15 mouse cellular contexts compared by ENCODE assay signal in the genomic region with DNA sequence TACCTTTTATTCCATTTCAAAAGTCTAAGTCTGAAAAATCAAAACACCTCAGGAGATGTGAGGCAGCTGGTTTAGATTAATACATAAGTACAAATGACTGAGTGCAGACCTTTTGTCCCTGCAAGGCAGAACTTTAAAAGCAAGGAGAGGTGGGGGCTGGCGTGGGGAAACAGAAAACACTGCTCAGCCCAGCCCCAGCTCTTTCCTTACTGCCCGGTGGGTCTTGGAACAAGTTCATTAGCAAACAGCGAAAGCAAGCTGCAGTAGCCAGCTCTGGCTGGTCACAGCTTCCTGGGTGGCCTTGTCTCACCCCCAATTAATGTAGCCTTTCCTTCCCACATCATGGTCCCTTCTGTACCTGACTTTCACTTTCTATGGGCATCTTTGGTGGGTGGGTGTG. TPM values are rescaled to one million over a fixed set of nuclear protein-coding genes. Genes with fewer than 3 reads are reported as not detected.
A peak's percentile ranks its signal among the peaks of the same experiment; 100 is the strongest.
DNase-seq lines count a peak whose midpoint lies in the region; ATAC-seq lines count a peak whose summit lies in the region.
"Had no signal": no experiment of that assay in that cellular context is flagged by ENCODE, and none has a peak within 500 bp of the region (broad histone marks: within the 10 kb centered on the region; RNA-seq: fewer than 3 reads in every experiment).

No protein-coding gene starts in this region.

- 46% methylated on average over 3 of the region's 3 CpGs for WGBS in forebrain, embryonic 11.5 days
- WGBS in forebrain, embryonic 16.5 days: 17% methylated on average over 3 of the region's 3 CpGs
- WGBS in midbrain, embryonic 13.5 days: 66% methylated on average over 3 of the region's 3 CpGs
- 62% methylated on average over 3 of the region's 3 CpGs for WGBS in midbrain, embryonic 14.5 days
- 17% methylated on average over 3 of the region's 3 CpGs for WGBS in limb, embryonic 12.5 days

- H3K9ac ChIP-seq in forebrain, embryonic 11.5 days (ENCODE audit: low read length): no peak overlapping the region
- no peak overlapping the region for H3K9ac ChIP-seq in forebrain, embryonic 16.5 days (replicated peaks; ENCODE audit: low read depth, low read length)
- no peak overlapping the region for H3K9ac ChIP-seq in midbrain, embryonic 13.5 days (replicated peaks)
- no peak overlapping the region for H3K9ac ChIP-seq in midbrain, embryonic 14.5 days (replicated peaks; ENCODE audit: low read length)
- 0 out of 2 replicates have a peak overlapping the region, but pooled peaks have one; percentile 1 for H3K9ac ChIP-seq in limb, embryonic 12.5 days (replicated peaks)
- H3K9ac ChIP-seq: heart, embryonic 13.5 days; liver, embryonic 13.5 days; neural tube, embryonic 15.5 days had no signal

- no peak overlapping the region for H3K27ac ChIP-seq in forebrain, embryonic 11.5 days (ENCODE audit: low read depth, low read length)
- no peak overlapping the region for H3K27ac ChIP-seq in forebrain, embryonic 16.5 days (ENCODE audit: low read length)
- H3K27ac ChIP-seq in midbrain, embryonic 13.5 days: no peak overlapping the region
- H3K27ac ChIP-seq in midbrain, embryonic 14.5 days (replicated peaks; ENCODE audit: low read depth, low read length): no peak overlapping the region
- peak overlapping the region; percentile 70; the same call in 1 of the 2 replicates for H3K27ac ChIP-seq in limb, embryonic 12.5 days
- H3K27ac ChIP-seq: heart, embryonic 13.5 days; liver, embryonic 13.5 days; neural tube, embryonic 15.5 days had no signal

- no peaks in the 10 kb centered on the region for H3K27me3 ChIP-seq in forebrain, embryonic 11.5 days (ENCODE audit: control insufficient read depth, insufficient read depth, low read length)
- no peaks in the 10 kb centered on the region for H3K27me3 ChIP-seq in forebrain, embryonic 16.5 days (replicated peaks; ENCODE audit: control insufficient read depth, insufficient read depth, low read length)
- no peaks in the 10 kb centered on the region for H3K27me3 ChIP-seq in midbrain, embryonic 13.5 days
- no peaks in the 10 kb centered on the region for H3K27me3 ChIP-seq in midbrain, embryonic 14.5 days (ENCODE audit: control insufficient read depth, insufficient read depth, low read length)
- peaks cover 7% of the 10 kb centered on the region; the same call in 1 of the 2 replicates for H3K27me3 ChIP-seq in limb, embryonic 12.5 days
- H3K27me3 ChIP-seq: neural tube, embryonic 15.5 days had no signal

- DNase-seq in forebrain, embryonic 11.5 days (ENCODE audit: low spot score): no peak
- no peak for DNase-seq in midbrain, embryonic 14.5 days
- no peak for DNase-seq in layer of hippocampus, postnatal 14 days (ENCODE audit: low spot score in 2 of 2)
- DNase-seq in heart, postnatal 36 days: no peak
- DNase-seq in yolk sac, embryonic 10.5 days (ENCODE audit: low spot score): no peak
- DNase-seq: cerebellum, adult 9-10 months; kidney, adult 2 months; liver, embryonic 13.5 days had no signal

- intact Hi-C loops in heart, postnatal 36 days (cut with DNase I): no loop called here

- 0 out of 2 replicates have a peak, but pooled peaks cover 4% of the 10 kb centered on the region for H3K4me1 ChIP-seq in forebrain, embryonic 11.5 days (replicated peaks; ENCODE audit: control insufficient read depth, insufficient read depth, low read length)
- H3K4me1 ChIP-seq in forebrain, embryonic 16.5 days (replicated peaks; ENCODE audit: control insufficient read depth, insufficient read depth, low read length): peaks cover 14% of the 10 kb centered on the region
- peaks cover 18% of the 10 kb centered on the region for H3K4me1 ChIP-seq in midbrain, embryonic 13.5 days (replicated peaks)
- H3K4me1 ChIP-seq in midbrain, embryonic 14.5 days (ENCODE audit: control insufficient read depth, insufficient read depth, low read length): peaks cover 5% of the 10 kb centered on the region
- H3K4me1 ChIP-seq in limb, embryonic 12.5 days (replicated peaks): peaks cover 26% of the 10 kb centered on the region
- H3K4me1 ChIP-seq: liver, embryonic 13.5 days had no signal

- H3K4me3 ChIP-seq in forebrain, embryonic 11.5 days (ENCODE audit: low read depth, low read length): no peak overlapping the region
- H3K4me3 ChIP-seq in forebrain, embryonic 16.5 days (replicated peaks; ENCODE audit: low read length): no peak overlapping the region
- no peak overlapping the region for H3K4me3 ChIP-seq in midbrain, embryonic 13.5 days (replicated peaks)
- H3K4me3 ChIP-seq in midbrain, embryonic 14.5 days (replicated peaks; ENCODE audit: low read depth, low read length): no peak overlapping the region
- H3K4me3 ChIP-seq in limb, embryonic 12.5 days (replicated peaks): no peak overlapping the region
- H3K4me3 ChIP-seq: erythroblast, embryonic 14.5 days; heart, embryonic 13.5 days; liver, embryonic 13.5 days; myocyte; neural tube, embryonic 15.5 days had no signal

- H3K36me3 ChIP-seq in forebrain, embryonic 11.5 days (ENCODE audit: control insufficient read depth, insufficient read depth, low read length): no peaks in the 10 kb centered on the region
- H3K36me3 ChIP-seq in forebrain, embryonic 16.5 days (ENCODE audit: control insufficient read depth, insufficient read depth): no peaks in the 10 kb centered on the region
- H3K36me3 ChIP-seq in midbrain, embryonic 13.5 days: no peaks in the 10 kb centered on the region
- H3K36me3 ChIP-seq in midbrain, embryonic 14.5 days (ENCODE audit: control insufficient read depth, insufficient read depth, low read length): no peaks in the 10 kb centered on the region
- no peaks in the 10 kb centered on the region for H3K36me3 ChIP-seq in limb, embryonic 12.5 days
- H3K36me3 ChIP-seq: heart, embryonic 13.5 days; liver, embryonic 13.5 days; neural tube, embryonic 15.5 days had no signal

- ATAC-seq in forebrain, embryonic 11.5 days (replicated peaks; ENCODE audit: low FRiP score): 0 out of 2 replicates have a peak, but pooled peaks have one; percentile 49
- no peak for ATAC-seq in forebrain, embryonic 16.5 days
- ATAC-seq in midbrain, embryonic 13.5 days: peak; percentile 10; the same call in 1 of the 2 replicates
- ATAC-seq in midbrain, embryonic 14.5 days (ENCODE audit: low FRiP score, low TSS enrichment): no peak
- ATAC-seq in limb, embryonic 12.5 days (ENCODE audit: insufficient number of reproducible peaks, insufficient read depth, low FRiP score, low TSS enrichment, low read depth): peak; percentile 77

- H3K9me3 ChIP-seq in forebrain, embryonic 11.5 days (ENCODE audit: control insufficient read depth, low read length): no peaks in the 10 kb centered on the region
- no peaks in the 10 kb centered on the region for H3K9me3 ChIP-seq in forebrain, embryonic 16.5 days (ENCODE audit: control insufficient read depth, low read length)
- no peaks in the 10 kb centered on the region for H3K9me3 ChIP-seq in midbrain, embryonic 13.5 days
- H3K9me3 ChIP-seq in midbrain, embryonic 14.5 days (ENCODE audit: control insufficient read depth, low read length): no peaks in the 10 kb centered on the region
- H3K9me3 ChIP-seq in limb, embryonic 12.5 days: no peaks in the 10 kb centered on the region
- H3K9me3 ChIP-seq: heart, embryonic 13.5 days; liver, embryonic 13.5 days; neural tube, embryonic 15.5 days had no signal

- H3K4me2 ChIP-seq in forebrain, embryonic 11.5 days (ENCODE audit: low read depth, low read length, severe bottlenecking): no peak overlapping the region
- H3K4me2 ChIP-seq in forebrain, embryonic 16.5 days (ENCODE audit: low read length): no peak overlapping the region
- no peak overlapping the region for H3K4me2 ChIP-seq in midbrain, embryonic 13.5 days (replicated peaks)
- no peak overlapping the region for H3K4me2 ChIP-seq in midbrain, embryonic 14.5 days (ENCODE audit: low read length)
- H3K4me2 ChIP-seq in limb, embryonic 12.5 days: peak overlapping the region; percentile 28; the same call in 1 of the 2 replicates
- H3K4me2 ChIP-seq: heart, embryonic 13.5 days; liver, embryonic 13.5 days; neural tube, embryonic 15.5 days had no signal

RNA-seq across cellular contexts. Expression of a gene that starts 53.4 kb away (rescaled TPM):
- 71.3 and 75.4 TPM in 2 replicates for polyA plus RNA-seq in forebrain, embryonic 11.5 days (2014; fragmentation: Nextera tagmentation; extraction: Ambion mirVana)
- polyA plus RNA-seq in forebrain, embryonic 16.5 days (2015; fragmentation: Nextera tagmentation; extraction: Ambion mirVana): 63.6 and 75.6 TPM in 2 replicates
- 72.3 and 75.8 TPM in 2 replicates for polyA plus RNA-seq in midbrain, embryonic 13.5 days (2015; fragmentation: Nextera tagmentation; extraction: Ambion mirVana)
- 91.5 and 93.7 TPM in 2 replicates for polyA plus RNA-seq in midbrain, embryonic 14.5 days (2014; fragmentation: Nextera tagmentation; extraction: Ambion mirVana)
- 65.6 and 66.0 TPM in 2 replicates for polyA plus RNA-seq in limb, embryonic 12.5 days (2016; fragmentation: Nextera tagmentation; extraction: Ambion mirVana)
- total RNA-seq in layer of hippocampus, postnatal 14 days (2021): 10 to 100 TPM; 35.6 to 37.2 TPM
- total RNA-seq in heart, postnatal 36 days (2021): 100 to 1,000 TPM in 1 of 2 experiments, 10 to 100 TPM in 1; 95.9 to 107 TPM

Comparison
In these comparisons a context has a peak if more than half of its experiments do, and no peak if none do; other contexts are left out.
1. ATAC-seq: peak in forebrain, embryonic 11.5 days (single experiment), midbrain, embryonic 13.5 days (single experiment) and limb, embryonic 12.5 days (single experiment); none in forebrain, embryonic 16.5 days (single experiment) and midbrain, embryonic 14.5 days (single experiment).